In genomic region chr1:36709055-36709853, GRCm38 (mm10) we compare ENCODE assay signal across 9 mouse cellular contexts. TPM values are rescaled to one million over a fixed set of nuclear protein-coding genes. Genes with fewer than 3 reads are reported as not detected.
DNase-seq lines count a peak whose midpoint lies in the region; ATAC-seq lines count a peak whose summit lies in the region.
"Had no signal": no experiment of that assay in that cellular context is flagged by ENCODE, and none has a peak within 500 bp of the region (broad histone marks: within the 10 kb centered on the region; RNA-seq: fewer than 3 reads in every experiment).

No protein-coding gene starts in this region.

- peak overlapping the region; percentile 79 for H3K27ac ChIP-seq in hindbrain, embryonic 14.5 days
- peak overlapping the region; percentile 85 for H3K27ac ChIP-seq in limb, embryonic 15.5 days
- peak overlapping the region; percentile 87 for H3K27ac ChIP-seq in midbrain, embryonic 13.5 days

- ATAC-seq in hindbrain, embryonic 14.5 days (ENCODE audit: low FRiP score), result peak; percentile 74
- peak; percentile 60 for ATAC-seq in limb, embryonic 15.5 days (ENCODE audit: insufficient number of reproducible peaks, low FRiP score, low TSS enrichment, low read depth)
- ATAC-seq in midbrain, embryonic 13.5 days, result peak; percentile 86

- H3K36me3 ChIP-seq in erythroblast, embryonic 14.5 days (ENCODE audit: control insufficient read depth), result peaks cover 38% of the 10 kb centered on the region
- peaks cover 32% of the 10 kb centered on the region for H3K36me3 ChIP-seq in hindbrain, embryonic 14.5 days (replicated peaks; ENCODE audit: control insufficient read depth, insufficient read depth)
- H3K36me3 ChIP-seq in limb, embryonic 15.5 days, result peaks cover 33% of the 10 kb centered on the region
- peaks cover 38% of the 10 kb centered on the region for H3K36me3 ChIP-seq in midbrain, embryonic 13.5 days

- peaks cover 11% of the 10 kb centered on the region for H3K9me3 ChIP-seq in erythroblast, embryonic 14.5 days (ENCODE audit: control insufficient read depth, low read length)
- H3K9me3 ChIP-seq in hindbrain, embryonic 14.5 days (ENCODE audit: control insufficient read depth, low read length), result no peaks in the 10 kb centered on the region
- H3K9me3 ChIP-seq in limb, embryonic 15.5 days, result no peaks in the 10 kb centered on the region
- no peaks in the 10 kb centered on the region for H3K9me3 ChIP-seq in midbrain, embryonic 13.5 days

- H3K4me1 ChIP-seq in erythroblast, embryonic 14.5 days (ENCODE audit: control insufficient read depth), result peaks cover 45% of the 10 kb centered on the region
- peaks cover 19% of the 10 kb centered on the region for H3K4me1 ChIP-seq in hindbrain, embryonic 14.5 days (replicated peaks; ENCODE audit: control insufficient read depth, insufficient read depth, low read length)
- peaks cover 23% of the 10 kb centered on the region for H3K4me1 ChIP-seq in limb, embryonic 15.5 days
- peaks cover 20% of the 10 kb centered on the region for H3K4me1 ChIP-seq in midbrain, embryonic 13.5 days (replicated peaks)

- no peaks in the 10 kb centered on the region; the same call in 1 of the 2 replicates for H3K27me3 ChIP-seq in erythroblast, embryonic 14.5 days (ENCODE audit: control insufficient read depth)
- H3K27me3 ChIP-seq in hindbrain, embryonic 14.5 days (ENCODE audit: control insufficient read depth, insufficient read depth, low read length), result no peaks in the 10 kb centered on the region
- H3K27me3 ChIP-seq in limb, embryonic 15.5 days, result no peaks in the 10 kb centered on the region
- no peaks in the 10 kb centered on the region for H3K27me3 ChIP-seq in midbrain, embryonic 13.5 days

- peak overlapping the region; percentile 97 for H3K4me3 ChIP-seq in erythroblast, embryonic 14.5 days (replicated peaks)
- H3K4me3 ChIP-seq in hindbrain, embryonic 14.5 days (replicated peaks; ENCODE audit: low read length), result peak overlapping the region; percentile 97
- H3K4me3 ChIP-seq in limb, embryonic 15.5 days, result peak overlapping the region; percentile 97
- peak overlapping the region; percentile 97 for H3K4me3 ChIP-seq in midbrain, embryonic 13.5 days (replicated peaks)

- H3K9ac ChIP-seq in hindbrain, embryonic 14.5 days, result peak overlapping the region; percentile 94
- H3K9ac ChIP-seq in limb, embryonic 15.5 days, result peak overlapping the region; percentile 92
- peak overlapping the region; percentile 98 for H3K9ac ChIP-seq in midbrain, embryonic 13.5 days (replicated peaks)

- peak overlapping the region; percentile 89 for H3K4me2 ChIP-seq in hindbrain, embryonic 14.5 days (replicated peaks)
- H3K4me2 ChIP-seq in limb, embryonic 15.5 days, result peak overlapping the region; percentile 64
- H3K4me2 ChIP-seq in midbrain, embryonic 13.5 days (replicated peaks), result peak overlapping the region; percentile 92

- DNase-seq in ovary, postnatal 14 days (ENCODE audit: low spot score), result peak; percentile 15
- DNase-seq in ovary, adult 18-20 months (ENCODE audit: low spot score), result no peak
- DNase-seq in adrenal gland, adult 8-10 months, result peak; percentile 56
- peak; percentile 52 for DNase-seq in hindbrain, embryonic 14.5 days (ENCODE audit: low spot score)
- DNase-seq in thymus, postnatal 10 days (ENCODE audit: low spot score in 2 of 2), result peak; percentile 44 to 51

- under 1% methylated on average over 33 of the region's 33 CpGs for WGBS in hindbrain, embryonic 14.5 days
- under 1% methylated on average over 33 of the region's 33 CpGs for WGBS in limb, embryonic 15.5 days
- WGBS in midbrain, embryonic 13.5 days, result under 1% methylated on average over 33 of the region's 33 CpGs

RNA-seq across cellular contexts. Expression of gene 4933424G06Rik, which starts 0.7 kb away (rescaled TPM):
- total RNA-seq in adrenal gland, adult 8-10 months (2022), result not detected
- polyA plus RNA-seq in erythroblast, embryonic 14.5 days (2012), result not detected in 2 replicates
- 0.48 and 0.54 TPM in 2 replicates for polyA plus RNA-seq in hindbrain, embryonic 14.5 days (2014; fragmentation: Nextera tagmentation; extraction: Ambion mirVana)
- polyA plus RNA-seq in limb, embryonic 15.5 days (2015; fragmentation: Nextera tagmentation; extraction: Ambion mirVana), result 0.28 TPM in 1 of 2 replicates, not detected in the other
- 0.24 and 0.36 TPM in 2 replicates for polyA plus RNA-seq in midbrain, embryonic 13.5 days (2015; fragmentation: Nextera tagmentation; extraction: Ambion mirVana)
- polyA plus RNA-seq: gonadal fat pad, adult 2 months had no signal

RNA-seq across cellular contexts. Expression of gene Actr1b, which starts 5.0 kb away (rescaled TPM):
- 100 to 1,000 TPM; 136 to 162 (median 142) TPM for total RNA-seq in adrenal gland, adult 8-10 months (2022)
- polyA plus RNA-seq in erythroblast, embryonic 14.5 days (2012), result 2.4 and 2.5 TPM in 2 replicates
- polyA plus RNA-seq in hindbrain, embryonic 14.5 days (2014; fragmentation: Nextera tagmentation; extraction: Ambion mirVana), result 95.0 and 97.4 TPM in 2 replicates
- 102 and 107 TPM in 2 replicates for polyA plus RNA-seq in limb, embryonic 15.5 days (2015; fragmentation: Nextera tagmentation; extraction: Ambion mirVana)
- 97.5 and 102 TPM in 2 replicates for polyA plus RNA-seq in midbrain, embryonic 13.5 days (2015; fragmentation: Nextera tagmentation; extraction: Ambion mirVana)

RNA-seq across cellular contexts. Expression of gene Cox5b, which starts 18.0 kb away (rescaled TPM):
- 100 to 1,000 TPM; 436 to 646 (median 493) TPM for total RNA-seq in adrenal gland, adult 8-10 months (2022)
- polyA plus RNA-seq in erythroblast, embryonic 14.5 days (2012), result 312 and 404 TPM in 2 replicates
- polyA plus RNA-seq in hindbrain, embryonic 14.5 days (2014; fragmentation: Nextera tagmentation; extraction: Ambion mirVana), result 772 and 811 TPM in 2 replicates
- 500 and 517 TPM in 2 replicates for polyA plus RNA-seq in limb, embryonic 15.5 days (2015; fragmentation: Nextera tagmentation; extraction: Ambion mirVana)
- polyA plus RNA-seq in midbrain, embryonic 13.5 days (2015; fragmentation: Nextera tagmentation; extraction: Ambion mirVana), result 576 and 579 TPM in 2 replicates

RNA-seq across cellular contexts. Expression of gene Fam178b, which starts 26.3 kb away (rescaled TPM):
- 1 to 10 TPM in 1 of 4 experiments, under 1 TPM in 2, not detected in 1; 0.52 to 1.4 (median 0.59) TPM for total RNA-seq in adrenal gland, adult 8-10 months (2022)
- 0.04 TPM in 2 replicates for polyA plus RNA-seq in erythroblast, embryonic 14.5 days (2012)
- not detected in 2 replicates for polyA plus RNA-seq in hindbrain, embryonic 14.5 days (2014; fragmentation: Nextera tagmentation; extraction: Ambion mirVana)
- polyA plus RNA-seq in limb, embryonic 15.5 days (2015; fragmentation: Nextera tagmentation; extraction: Ambion mirVana), result 1.2 TPM in 2 replicates
- polyA plus RNA-seq in midbrain, embryonic 13.5 days (2015; fragmentation: Nextera tagmentation; extraction: Ambion mirVana), result not detected in 2 replicates

RNA-seq across cellular contexts. Expression of gene Zap70, which starts 52.3 kb away (rescaled TPM):
- under 1 TPM; 0.22 to 0.77 (median 0.55) TPM for total RNA-seq in adrenal gland, adult 8-10 months (2022)
- not detected in 2 replicates for polyA plus RNA-seq in erythroblast, embryonic 14.5 days (2012)
- polyA plus RNA-seq in hindbrain, embryonic 14.5 days (2014; fragmentation: Nextera tagmentation; extraction: Ambion mirVana), result 0.69 and 2.3 TPM in 2 replicates
- 0.68 and 0.98 TPM in 2 replicates for polyA plus RNA-seq in limb, embryonic 15.5 days (2015; fragmentation: Nextera tagmentation; extraction: Ambion mirVana)
- polyA plus RNA-seq in midbrain, embryonic 13.5 days (2015; fragmentation: Nextera tagmentation; extraction: Ambion mirVana), result 0.65 and 1.1 TPM in 2 replicates

Comparison
In these comparisons a context has a peak if more than half of its experiments do, and no peak if none do; other contexts are left out.
1. RNA of gene Actr1b, which starts 5.0 kb away (polyA plus RNA-seq): 97.5 to 102 TPM in midbrain, embryonic 13.5 days, 102 to 107 TPM in limb, embryonic 15.5 days and 95.0 to 97.4 TPM in hindbrain, embryonic 14.5 days; 2.4 to 2.5 TPM in erythroblast, embryonic 14.5 days; every median in the first group is over 10 times any median in the second.
2. Peak in every context shown above with its lines, with median percentiles within 50 percentile points of each other: H3K4me3 ChIP-seq, ATAC-seq, H3K27ac ChIP-seq, H3K4me2 ChIP-seq and H3K9ac ChIP-seq.